Mouse (Mus musculus): ENCODE data around the gene Gm20388.

GRCm38 (mm10) chr8:121750512-121750911 is 1839.9 kb downstream of the Gm20388 start:
- TF ChIP-seq CTCF (IDR thresholded peaks at IDR 0.05; ENCODE audit: low read depth) (peak; percentile 51), EP300 (IDR thresholded peaks at IDR 0.05; ENCODE audit: low read depth) (no peak)

Data from liver, embryonic 14.5 days (tissue).